Mouse (Mus musculus) hindbrain, postnatal 0 days (tissue): ENCODE measurements around the gene Zfp931. TPM values are rescaled to one million over a fixed set of nuclear protein-coding genes. Genes with fewer than 3 reads are reported as not detected.

ENCODE experiments used
- ATAC-seq: fragments of 200-750 bp; cut with Nextera tagmentation; 2 replicates; pipeline ENCODE4 v1.8.0; 2017; ENCODE audit warnings: mild to moderate bottlenecking, moderate TSS enrichment, moderate library complexity
- DNase-seq: peaks from one replicate; pipeline ENCODE4 v3.0.0-alpha.2; 2015; ENCODE audit warnings: low spot score
- H3K27ac ChIP-seq: fragments of 300-500 bp; sonication (generic); 2 replicates; pipeline ENCODE4 v1.5.1; 2014; ENCODE audit warnings: mild to moderate bottlenecking
- H3K27me3 ChIP-seq: fragments of 300-500 bp; sonication (generic); 2 replicates; pipeline ENCODE4 v1.6.1; 2014; ENCODE audit warnings: low read length, mixed read lengths; ENCODE audit not compliant: insufficient read depth
- H3K36me3 ChIP-seq: fragments of 300-500 bp; sonication (generic); 2 replicates; pipeline ENCODE4 v1.6.1; 2014; ENCODE audit warnings: low read length, mixed read lengths; ENCODE audit not compliant: insufficient read depth
- H3K4me1 ChIP-seq: fragments of 300-500 bp; sonication (generic); 2 replicates; pipeline ENCODE4 v1.6.1; 2014; ENCODE audit warnings: antibody characterized with exemption, low read length, mixed read lengths; ENCODE audit not compliant: insufficient read depth
- H3K4me2 ChIP-seq: fragments of 300-500 bp; sonication (generic); 2 replicates; pipeline ENCODE4 v1.6.1; 2014; ENCODE audit warnings: low read depth, mild to moderate bottlenecking, low read length, moderate library complexity, mixed read lengths
- H3K4me3 ChIP-seq: fragments of 300-500 bp; sonication (generic); 2 replicates; pipeline ENCODE4 v1.5.1; 2014; ENCODE audit warnings: low read length
- H3K9ac ChIP-seq: fragments of 300-500 bp; sonication (generic); replicated peaks from 2 replicates; pipeline ENCODE4 v1.6.1; 2014; ENCODE audit warnings: mild to moderate bottlenecking, low read length, moderate library complexity, mixed read lengths
- H3K9me3 ChIP-seq: fragments of 300-500 bp; sonication (generic); 2 replicates; pipeline ENCODE4 v1.6.1; 2016; ENCODE audit warnings: low read length, mixed read lengths
- CTCF ChIP-seq: IDR thresholded peaks from 2 replicates; pipeline ENCODE4 v1.5.1; 2016; ENCODE audit warnings: antibody characterized with exemption, control low read depth, low read depth
- WGBS: fragments of 180-500 bp; shearing (Covaris S2); extraction: QIAGEN DNeasy Blood & Tissue Kit; methylation state at CpG from one replicate; pipeline ENCODE4 v1.1.7; 2014; 5-methylcytosine and 5-hydroxymethylcytosine counted together
- polyA plus RNA-seq: library from polyadenylated mRNA; unstranded; fragments of >200 nt; fragmentation: Nextera tagmentation; extraction: Ambion mirVana; gene quantifications from 2 replicates; pipeline ENCODE4 v1.2.1, GENCODE M21; 2015
- total RNA-seq: library from RNA; depleted of rRNA; stranded (reverse); fragments of >200 nt; gene quantifications from 2 replicates; pipeline ENCODE4 v1.2.3, GENCODE M21; 2014

Gene Zfp931
- total and polyA plus RNA-seq, 2 experiments from 2014 or later, result 12.4 to 15.9 TPM

GRCm38 (mm10) chr2:178120651-178121374 is 42.5 kb upstream of the Zfp931 start:
- Histone ChIP-seq H3K4me2 (no peak overlapping the region), H3K9me3 (no peaks in the 10 kb centered on the region), H3K4me3 (no peak overlapping the region), H3K36me3 (no peaks in the 10 kb centered on the region), H3K27me3 (peaks cover 6% of the 10 kb centered on the region; the same call in 1 of the 2 replicates), H3K4me1 (peaks cover 6% of the 10 kb centered on the region; the same call in 1 of the 2 replicates), H3K9ac (no peak overlapping the region), H3K27ac (no peak overlapping the region)
- TF ChIP-seq CTCF, result no peak
- WGBS, result 89% methylated on average over 8 of the region's 8 CpGs
- no peak for ATAC-seq
- no peak for DNase-seq

GRCm38 (mm10) chr2:178120356-178120645 is 42.0 kb upstream of the Zfp931 start:
- Histone ChIP-seq H3K9ac (no peak overlapping the region), H3K4me1 (peaks cover 6% of the 10 kb centered on the region; the same call in 1 of the 2 replicates), H3K4me2 (no peak overlapping the region), H3K9me3 (no peaks in the 10 kb centered on the region), H3K36me3 (no peaks in the 10 kb centered on the region), H3K27ac (no peak overlapping the region), H3K4me3 (no peak overlapping the region), H3K27me3 (peaks cover 6% of the 10 kb centered on the region; the same call in 1 of the 2 replicates)
- no peak for DNase-seq
- no peak for TF ChIP-seq CTCF
- ATAC-seq, result no peak

GRCm38 (mm10) chr2:178119561-178120355 is 41.5 kb upstream of the Zfp931 start:
- 23% methylated on average over 19 of the region's 19 CpGs for WGBS
- Histone ChIP-seq H3K4me1 (peaks cover 6% of the 10 kb centered on the region; the same call in 1 of the 2 replicates), H3K27me3 (peaks cover 6% of the 10 kb centered on the region; the same call in 1 of the 2 replicates), H3K27ac (no peak overlapping the region), H3K36me3 (no peaks in the 10 kb centered on the region), H3K4me2 (peak overlapping the region; percentile 78), H3K9ac (peak overlapping the region; percentile 60; the same call in 1 of the 2 replicates), H3K9me3 (no peaks in the 10 kb centered on the region), H3K4me3 (peak overlapping the region; percentile 55)
- DNase-seq (no peak), ATAC-seq (0 out of 2 replicates have a peak, but pooled peaks have one; percentile 3)
- TF ChIP-seq CTCF, result peak; percentile 6; the same call in 1 of the 2 replicates

DNA sequence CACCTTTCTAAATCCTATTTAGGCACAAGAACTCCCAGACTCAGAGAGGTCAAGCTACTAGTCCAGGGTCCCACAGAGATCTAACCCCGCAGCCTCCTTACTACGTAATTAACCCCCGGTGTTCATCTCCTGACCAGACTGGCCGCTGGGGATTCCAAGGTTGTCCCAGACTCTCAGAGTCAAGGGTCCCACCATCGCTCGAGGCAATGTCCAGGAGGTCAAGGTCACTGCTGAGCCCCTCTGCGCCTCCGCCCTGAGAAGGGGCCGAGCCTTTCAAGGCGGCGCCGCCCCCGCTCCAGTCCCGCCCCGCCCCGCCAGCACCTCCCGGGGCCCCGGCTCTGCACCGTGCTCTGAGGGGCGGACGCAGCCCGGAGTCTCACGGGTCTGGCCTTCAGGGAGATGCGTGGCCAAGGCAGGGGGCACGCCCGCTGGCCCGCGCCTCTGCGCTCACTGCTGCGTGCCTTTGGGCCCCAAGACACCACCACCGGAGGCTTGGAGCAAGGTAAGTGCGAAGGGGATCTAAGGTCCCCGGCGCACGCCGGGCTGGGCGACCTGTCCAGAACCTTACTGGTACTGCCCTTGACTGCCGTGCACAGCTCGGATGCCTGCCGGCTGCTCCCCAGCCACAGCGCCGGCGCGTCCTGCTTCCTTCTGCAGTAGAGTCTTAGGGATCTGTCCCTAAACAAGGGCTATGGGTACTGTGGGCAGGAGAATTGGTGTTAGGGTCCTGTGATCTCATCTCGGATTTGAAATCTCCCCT is 40.7 kb upstream of the Zfp931 start, which contains the start of gene Phactr3:
Phactr3 (plus strand) TSS at position 175 of the 760 bp plus-strand sequence.
- 2% methylated on average over 43 of the region's 45 CpGs for WGBS
- Histone ChIP-seq H3K9me3 (no peaks in the 10 kb centered on the region), H3K27ac (no peak within 1 kb of the TSS), H3K36me3 (no peaks in the 10 kb centered on the region), H3K4me1 (peaks cover 6% of the 10 kb centered on the region; the same call in 1 of the 2 replicates), H3K4me2 (peak within 1 kb of the TSS; percentile 78), H3K9ac (peak within 1 kb of the TSS; percentile 60), H3K27me3 (peaks cover 6% of the 10 kb centered on the region; the same call in 1 of the 2 replicates), H3K4me3 (peak within 1 kb of the TSS; percentile 55)
- no peak for TF ChIP-seq CTCF
- peak; percentile 44 for DNase-seq
- peak; percentile 67; the same call in 1 of the 2 replicates for ATAC-seq

- peak; percentile 57 for ATAC-seq
- 24% methylated on average over 12 of the region's 12 CpGs for WGBS
- no peak overlapping the region for H3K27ac ChIP-seq
Observed at GRCm38 (mm10) chr2:178117946-178118345, 39.7 kb upstream of the Zfp931 start.

GRCm38 (mm10) chr2:178101957-178102356 is 23.7 kb upstream of the Zfp931 start:
- Histone ChIP-seq H3K4me1 (no peaks in the 10 kb centered on the region), H3K9me3 (no peaks in the 10 kb centered on the region), H3K4me2 (no peak overlapping the region), H3K36me3 (no peaks in the 10 kb centered on the region), H3K27ac (no peak overlapping the region), H3K9ac (no peak overlapping the region), H3K27me3 (no peaks in the 10 kb centered on the region), H3K4me3 (no peak overlapping the region)
- ATAC-seq (peak; percentile 90), DNase-seq (peak; percentile 77)
- WGBS, result 14% methylated on average over 7 of the region's 7 CpGs
- TF ChIP-seq CTCF, result peak; percentile 83

More at GRCm38 (mm10) chr2:178117946-178118345, 39.7 kb upstream of the Zfp931 start:
- peak; percentile 79 for TF ChIP-seq CTCF
- Histone ChIP-seq H3K27me3 (peaks cover 6% of the 10 kb centered on the region; the same call in 1 of the 2 replicates), H3K4me1 (peaks cover 6% of the 10 kb centered on the region; the same call in 1 of the 2 replicates), H3K9me3 (no peaks in the 10 kb centered on the region), H3K4me3 (no peak overlapping the region), H3K9ac (no peak overlapping the region), H3K4me2 (no peak overlapping the region), H3K36me3 (no peaks in the 10 kb centered on the region)
- peak; percentile 87 for DNase-seq
